Mouse (Mus musculus): ENCODE results near the gene Ndufa13. TPM values are rescaled to one million over a fixed set of nuclear protein-coding genes. Genes with fewer than 3 reads are reported as not detected.

Ndufa13 gene
- total and polyA plus RNA-seq, 2 experiments from 2014 or later = 223 to 666 TPM

DNA sequence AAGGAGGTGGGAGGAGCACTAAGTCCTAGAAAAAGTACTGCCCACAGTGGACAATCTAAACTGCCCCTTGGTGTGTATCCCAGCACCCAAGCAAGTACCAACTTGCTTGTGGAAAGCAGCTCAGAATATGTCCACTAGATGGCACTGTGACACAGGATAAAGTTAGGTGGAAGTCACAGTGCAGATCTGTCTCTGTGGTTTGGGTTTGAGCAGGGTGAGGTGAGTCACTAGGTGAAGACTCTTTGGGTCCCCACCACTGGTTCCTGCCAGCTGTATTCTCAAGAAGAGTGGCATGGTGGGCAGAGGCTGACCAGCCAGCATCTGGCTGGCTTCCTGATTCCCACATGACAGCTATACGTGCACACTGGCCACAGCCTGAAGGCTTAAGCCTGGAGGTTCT is 16.7 kb upstream of the Ndufa13 start:
- no peak overlapping the region for H3K9ac ChIP-seq (replicated peaks; ENCODE audit: low read depth, low read length)
- no peak overlapping the region for H3K4me3 ChIP-seq (ENCODE audit: low read depth, low read length)
- 44% methylated on average over 1 of the region's 1 CpGs for WGBS
- H3K4me2 ChIP-seq (ENCODE audit: low read depth, low read length) = no peak overlapping the region
- H3K36me3 ChIP-seq (replicated peaks; ENCODE audit: control insufficient read depth, insufficient read depth, low read length) = peaks cover 27% of the 10 kb centered on the region
- peak; percentile 97 for TF ChIP-seq CTCF (IDR thresholded peaks at IDR 0.05; ENCODE audit: low read depth)
- no peak for TF ChIP-seq EP300 (IDR thresholded peaks at IDR 0.05; ENCODE audit: low read depth)
- H3K27ac ChIP-seq (ENCODE audit: low read depth) = 0 out of 2 replicates have a peak overlapping the region, but pooled peaks have one; percentile 24
- no peaks in the 10 kb centered on the region; the same call in none of the 2 replicates for H3K4me1 ChIP-seq (ENCODE audit: control insufficient read depth, insufficient read depth)
- DNase-seq (ENCODE audit: low spot score) (peak; percentile 62), ATAC-seq (ENCODE audit: insufficient read depth, low read depth) (peak; percentile 31; the same call in 1 of the 2 replicates)
- H3K27me3 ChIP-seq (ENCODE audit: control insufficient read depth, insufficient read depth, low read length) = no peaks in the 10 kb centered on the region
- no peaks in the 10 kb centered on the region for H3K9me3 ChIP-seq (replicated peaks; ENCODE audit: control insufficient read depth, low read length)

- H3K9me3 ChIP-seq (replicated peaks; ENCODE audit: control insufficient read depth, low read length) = no peaks in the 10 kb centered on the region
- H3K9ac ChIP-seq (replicated peaks; ENCODE audit: low read depth, low read length) = no peak overlapping the region
- no peak for TF ChIP-seq EP300 (IDR thresholded peaks at IDR 0.05; ENCODE audit: low read depth)
- TF ChIP-seq CTCF (IDR thresholded peaks at IDR 0.05; ENCODE audit: low read depth) = no peak
- DNase-seq (ENCODE audit: low spot score) = no peak
- H3K36me3 ChIP-seq (replicated peaks; ENCODE audit: control insufficient read depth, insufficient read depth, low read length) = peaks cover 30% of the 10 kb centered on the region
- H3K4me2 ChIP-seq (ENCODE audit: low read depth, low read length) = no peak overlapping the region
- no peak overlapping the region for H3K27ac ChIP-seq (ENCODE audit: low read depth)
- H3K4me1 ChIP-seq (ENCODE audit: control insufficient read depth, insufficient read depth) = no peaks in the 10 kb centered on the region; the same call in 1 of the 2 replicates
- no peaks in the 10 kb centered on the region for H3K27me3 ChIP-seq (ENCODE audit: control insufficient read depth, insufficient read depth, low read length)
- no peak for ATAC-seq (ENCODE audit: insufficient read depth, low read depth)
- no peak overlapping the region for H3K4me3 ChIP-seq (ENCODE audit: low read depth, low read length)
Measured at GRCm38 (mm10) chr8:69918506-69918905, 16.1 kb upstream of the Ndufa13 start.

- no peak overlapping the region for H3K4me2 ChIP-seq (ENCODE audit: low read depth, low read length)
- H3K27ac ChIP-seq (ENCODE audit: low read depth) = peak overlapping the region; percentile 79
- DNase-seq (ENCODE audit: low spot score) (peak; percentile 92), ATAC-seq (ENCODE audit: insufficient read depth, low read depth) (peak; percentile 84)
- no peaks in the 10 kb centered on the region; the same call in 1 of the 2 replicates for H3K4me1 ChIP-seq (ENCODE audit: control insufficient read depth, insufficient read depth)
- 22% methylated on average over 5 of the region's 5 CpGs for WGBS
- TF ChIP-seq EP300 (IDR thresholded peaks at IDR 0.05; ENCODE audit: low read depth) (no peak), CTCF (IDR thresholded peaks at IDR 0.05; ENCODE audit: low read depth) (peak; percentile 59)
- no peaks in the 10 kb centered on the region for H3K9me3 ChIP-seq (replicated peaks; ENCODE audit: control insufficient read depth, low read length)
- no peak overlapping the region for H3K4me3 ChIP-seq (ENCODE audit: low read depth, low read length)
- H3K36me3 ChIP-seq (replicated peaks; ENCODE audit: control insufficient read depth, insufficient read depth, low read length) = peaks cover 58% of the 10 kb centered on the region
- H3K9ac ChIP-seq (replicated peaks; ENCODE audit: low read depth, low read length) = no peak overlapping the region
- H3K27me3 ChIP-seq (ENCODE audit: control insufficient read depth, insufficient read depth, low read length) = no peaks in the 10 kb centered on the region
Measured at GRCm38 (mm10) chr8:69915748-69916147, 13.4 kb upstream of the Ndufa13 start.

- Histone ChIP-seq H3K27me3 (ENCODE audit: control insufficient read depth, insufficient read depth, low read length) (no peaks in the 10 kb centered on the region), H3K4me3 (ENCODE audit: low read depth, low read length) (no peak overlapping the region), H3K36me3 (replicated peaks; ENCODE audit: control insufficient read depth, insufficient read depth, low read length) (peaks cover 70% of the 10 kb centered on the region), H3K9me3 (replicated peaks; ENCODE audit: control insufficient read depth, low read length) (no peaks in the 10 kb centered on the region), H3K27ac (ENCODE audit: low read depth) (peak overlapping the region; percentile 79), H3K4me1 (ENCODE audit: control insufficient read depth, insufficient read depth) (no peaks in the 10 kb centered on the region), H3K9ac (replicated peaks; ENCODE audit: low read depth, low read length) (no peak overlapping the region), H3K4me2 (ENCODE audit: low read depth, low read length) (no peak overlapping the region)
- ATAC-seq (ENCODE audit: insufficient read depth, low read depth) (no peak), DNase-seq (ENCODE audit: low spot score) (no peak)
- TF ChIP-seq EP300 (IDR thresholded peaks at IDR 0.05; ENCODE audit: low read depth) (no peak), CTCF (IDR thresholded peaks at IDR 0.05; ENCODE audit: low read depth) (no peak)
- 71% methylated on average over 4 of the region's 4 CpGs for WGBS
Measured at GRCm38 (mm10) chr8:69914526-69914925, 12.2 kb upstream of the Ndufa13 start.

DNA sequence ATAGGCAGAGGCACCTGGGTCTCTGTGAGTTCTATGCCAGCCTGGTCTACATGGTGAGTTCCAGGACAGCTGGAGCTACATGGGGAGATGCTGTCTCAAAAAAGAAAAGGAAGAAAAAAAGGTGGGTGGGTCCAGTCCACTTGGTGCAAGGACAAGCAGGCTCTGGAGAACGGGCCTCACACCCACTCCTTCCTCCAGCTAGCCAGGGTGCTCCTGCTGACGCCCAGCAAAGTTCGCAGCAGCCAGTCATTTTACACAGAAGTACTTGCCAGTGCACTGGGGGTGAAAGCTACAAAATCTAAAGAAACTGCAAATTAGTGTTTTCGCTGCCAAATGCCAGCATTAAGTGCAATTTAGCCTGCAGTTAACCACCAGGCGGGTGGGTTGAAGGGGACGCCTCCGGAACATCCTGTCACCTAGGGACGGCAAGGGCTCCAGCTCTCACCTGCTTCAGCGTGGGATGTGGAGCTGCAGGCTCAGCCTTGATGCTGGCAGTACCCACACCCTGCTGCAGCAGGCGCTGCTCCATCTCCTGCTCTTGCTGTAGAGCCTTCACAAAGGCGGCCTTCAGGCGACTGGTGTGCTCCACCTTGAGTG is 10.2 kb upstream of the Ndufa13 start:
- H3K27me3 ChIP-seq (ENCODE audit: control insufficient read depth, insufficient read depth, low read length) = no peaks in the 10 kb centered on the region
- H3K4me1 ChIP-seq (ENCODE audit: control insufficient read depth, insufficient read depth) = no peaks in the 10 kb centered on the region
- no peak overlapping the region for H3K4me2 ChIP-seq (ENCODE audit: low read depth, low read length)
- H3K27ac ChIP-seq (ENCODE audit: low read depth) = no peak overlapping the region
- no peak for DNase-seq (ENCODE audit: low spot score)
- peaks cover 84% of the 10 kb centered on the region for H3K36me3 ChIP-seq (replicated peaks; ENCODE audit: control insufficient read depth, insufficient read depth, low read length)
- TF ChIP-seq CTCF (IDR thresholded peaks at IDR 0.05; ENCODE audit: low read depth) = no peak
- TF ChIP-seq EP300 (IDR thresholded peaks at IDR 0.05; ENCODE audit: low read depth) = no peak
- H3K9me3 ChIP-seq (replicated peaks; ENCODE audit: control insufficient read depth, low read length) = no peaks in the 10 kb centered on the region
- WGBS = 91% methylated on average over 12 of the region's 12 CpGs
- H3K4me3 ChIP-seq (ENCODE audit: low read depth, low read length) = no peak overlapping the region
- no peak overlapping the region for H3K9ac ChIP-seq (replicated peaks; ENCODE audit: low read depth, low read length)
- ATAC-seq (ENCODE audit: insufficient read depth, low read depth) = no peak

DNA sequence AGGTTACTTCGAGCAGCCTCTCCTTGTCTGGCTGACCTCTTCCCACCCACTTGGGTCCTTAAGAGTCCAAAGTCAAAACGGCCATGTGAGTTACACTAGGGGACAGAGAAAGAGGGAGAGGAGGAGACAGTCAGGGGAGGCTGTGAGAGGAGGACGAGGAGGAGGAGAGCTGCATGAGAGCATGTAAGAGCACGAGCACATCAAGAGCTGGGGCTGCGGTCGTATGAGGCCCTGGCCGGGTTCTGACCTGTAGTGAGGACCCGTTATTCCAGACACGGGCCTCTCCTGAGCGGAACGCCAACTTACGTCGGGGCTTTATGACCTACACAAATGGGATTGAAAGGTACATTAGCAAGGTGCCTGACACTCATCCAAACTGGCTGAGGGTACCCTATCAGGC is 9.6 kb upstream of the Ndufa13 start:
- Histone ChIP-seq H3K27ac (ENCODE audit: low read depth) (no peak overlapping the region), H3K9ac (replicated peaks; ENCODE audit: low read depth, low read length) (no peak overlapping the region), H3K4me2 (ENCODE audit: low read depth, low read length) (no peak overlapping the region), H3K4me3 (ENCODE audit: low read depth, low read length) (no peak overlapping the region), H3K9me3 (replicated peaks; ENCODE audit: control insufficient read depth, low read length) (no peaks in the 10 kb centered on the region), H3K4me1 (ENCODE audit: control insufficient read depth, insufficient read depth) (no peaks in the 10 kb centered on the region), H3K27me3 (ENCODE audit: control insufficient read depth, insufficient read depth, low read length) (no peaks in the 10 kb centered on the region), H3K36me3 (replicated peaks; ENCODE audit: control insufficient read depth, insufficient read depth, low read length) (peaks cover 77% of the 10 kb centered on the region)
- 86% methylated on average over 13 of the region's 13 CpGs for WGBS
- ATAC-seq (ENCODE audit: insufficient read depth, low read depth) (no peak), DNase-seq (ENCODE audit: low spot score) (no peak)
- no peak for TF ChIP-seq CTCF (IDR thresholded peaks at IDR 0.05; ENCODE audit: low read depth)
- no peak for TF ChIP-seq EP300 (IDR thresholded peaks at IDR 0.05; ENCODE audit: low read depth)
